Mouse (Mus musculus): ENCODE data around the gene Clcn1.

DNA sequence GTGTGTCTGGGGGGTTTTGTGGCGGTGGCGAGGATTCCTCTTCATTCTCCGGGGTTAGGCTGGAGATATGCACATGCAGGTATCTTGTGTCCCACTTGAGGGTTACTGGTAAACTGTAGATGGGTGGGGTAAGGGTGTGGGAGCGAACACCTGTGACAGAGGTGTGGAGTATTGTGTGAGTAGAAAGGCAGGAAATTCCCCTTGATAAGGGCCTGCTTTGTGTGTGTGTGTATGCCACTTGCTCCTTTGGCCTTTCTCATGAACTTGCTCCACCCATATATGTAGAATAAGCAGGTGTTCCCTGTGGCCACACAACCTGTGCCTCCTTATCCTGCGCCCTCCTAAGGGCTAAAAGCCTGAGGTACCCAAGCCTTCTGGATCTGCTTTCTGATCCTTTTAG lies 70.4 kb downstream of the Clcn1 start:
- TF ChIP-seq CTCF (IDR thresholded peaks at IDR 0.05; ENCODE audit: low read depth, low read length) = no peak
- TF ChIP-seq POLR2A (IDR thresholded peaks at IDR 0.05; ENCODE audit: extremely low read depth, insufficient read depth, low read length) = no peak
